Mouse (Mus musculus): ENCODE data around the gene Fgfr2.

GRCm38 (mm10) chr7:132105326-132105725 lies 1017.8 kb downstream of the Fgfr2 start:
- TF ChIP-seq CTCF (IDR thresholded peaks at IDR 0.05; ENCODE audit: control insufficient read depth, insufficient read depth, insufficient replicate concordance, low read depth, low read length): no peak
- TF ChIP-seq POLR2A (IDR thresholded peaks at IDR 0.05; ENCODE audit: control insufficient read depth, low read depth, low read length): no peak
